Mouse (Mus musculus) urinary bladder, postnatal 14 days (tissue): Measurements from ENCODE around the gene Pusl1.

Experiments
- DNase-seq: peaks from one replicate; pipeline ENCODE4 v3.0.0; 2021; ENCODE audit warnings: low spot score

Pusl1 gene

GRCm38 (mm10) chr4:155841651-155842270, 49.8 kb downstream of the Pusl1 start:
- DNase-seq = no peak

GRCm38 (mm10) chr4:155841003-155841454, 50.6 kb downstream of the Pusl1 start:
- peak; percentile 77 for DNase-seq

GRCm38 (mm10) chr4:155840076-155841002, 51.2 kb downstream of the Pusl1 start:
- DNase-seq = no peak

GRCm38 (mm10) chr4:155839483-155839910, 52.1 kb downstream of the Pusl1 start, which contains the start of gene Mxra8:
Mxra8 (plus strand) TSS chr4:155839680.
- peak; percentile 88 for DNase-seq

- DNase-seq = peak; percentile 34
Observed at GRCm38 (mm10) chr4:155838187-155839153, 53.1 kb downstream of the Pusl1 start.
